Mouse (Mus musculus): ENCODE data around the gene Cdk14.
A peak's percentile ranks its signal among the peaks of the same experiment; 100 is the strongest.

Gene Cdk14

DNA sequence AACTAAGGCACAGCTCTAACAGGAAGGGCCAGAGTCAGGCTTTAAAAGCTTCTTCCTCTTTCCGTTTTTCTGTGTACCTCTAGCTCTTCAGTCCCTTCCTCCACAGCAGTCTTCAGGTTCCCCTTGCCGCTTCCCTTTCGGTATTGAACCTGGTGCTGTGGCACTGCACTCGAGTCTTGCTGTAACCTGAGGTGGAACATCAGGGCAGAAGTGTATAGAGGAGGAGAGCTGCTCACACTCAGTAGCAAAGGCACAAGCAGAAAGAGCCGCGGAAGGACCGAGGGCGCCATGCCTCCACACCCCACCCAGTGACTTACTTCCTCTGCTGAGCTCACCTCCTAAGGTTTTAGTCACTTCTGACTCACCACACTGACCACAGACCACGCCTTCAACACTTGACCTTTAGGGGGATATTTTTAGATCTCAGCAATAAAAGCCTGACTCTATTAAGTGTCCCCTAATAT lies at the start of gene Cdk14:
Gene Cdk14, minus strand, starts transcription at position 321 of the 464 bp plus-strand sequence.
- DNase-seq, result peak in 1 of 2 experiments; percentile 7

DNA sequence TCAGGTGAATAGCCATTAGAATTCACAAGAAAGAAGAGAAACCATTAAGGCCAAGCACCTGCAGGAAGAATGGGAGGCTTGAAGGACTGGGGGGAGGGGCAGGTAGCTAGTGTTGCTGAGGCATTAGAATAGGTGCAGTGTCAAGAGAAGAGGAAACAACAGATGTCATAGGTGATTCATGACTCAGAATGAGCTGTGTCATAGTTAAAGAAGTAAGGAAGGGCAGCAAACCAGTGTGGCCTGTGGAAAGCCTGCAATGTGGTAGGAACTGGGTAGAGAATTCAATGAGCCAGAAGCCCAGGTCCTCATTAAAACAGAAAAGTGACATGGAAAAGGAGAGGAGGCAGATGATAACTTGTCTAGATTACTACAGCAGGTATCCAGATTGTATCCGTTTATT lies 45.1 kb upstream of the Cdk14 start:
- DNase-seq, result no peak

DNA sequence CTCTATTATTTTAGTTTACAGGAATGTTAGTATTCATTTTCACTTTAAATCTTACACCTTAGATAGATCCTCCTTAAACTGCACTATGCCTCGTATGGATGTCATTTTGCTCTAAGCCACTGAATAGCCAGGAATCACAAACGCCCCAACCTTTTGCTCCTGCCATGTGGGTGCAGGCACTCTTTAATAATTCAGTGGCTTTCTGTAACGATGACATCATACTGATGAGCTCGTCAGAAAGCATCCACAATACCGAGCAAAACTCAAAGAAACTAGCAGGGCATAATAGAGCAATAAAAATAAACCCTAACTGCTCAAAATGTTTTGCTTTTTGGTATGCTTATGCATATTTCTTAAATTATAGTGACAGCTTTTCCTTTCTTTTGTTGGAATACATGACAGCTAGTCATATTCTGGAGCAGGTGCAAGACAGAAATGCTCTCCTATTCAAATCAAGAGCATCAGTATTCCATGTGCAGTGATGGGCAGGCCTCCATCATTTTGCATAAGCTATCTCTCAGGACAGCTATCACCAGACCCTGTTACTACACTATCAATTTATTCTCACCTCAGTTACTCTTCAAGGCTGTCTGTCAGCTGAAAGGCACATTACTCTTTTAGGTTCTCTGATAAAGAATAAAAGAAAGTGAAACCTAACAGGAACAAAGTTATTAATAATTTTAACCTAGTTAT lies 11.8 kb upstream of the Cdk14 start:
- DNase-seq, result no peak

DNA sequence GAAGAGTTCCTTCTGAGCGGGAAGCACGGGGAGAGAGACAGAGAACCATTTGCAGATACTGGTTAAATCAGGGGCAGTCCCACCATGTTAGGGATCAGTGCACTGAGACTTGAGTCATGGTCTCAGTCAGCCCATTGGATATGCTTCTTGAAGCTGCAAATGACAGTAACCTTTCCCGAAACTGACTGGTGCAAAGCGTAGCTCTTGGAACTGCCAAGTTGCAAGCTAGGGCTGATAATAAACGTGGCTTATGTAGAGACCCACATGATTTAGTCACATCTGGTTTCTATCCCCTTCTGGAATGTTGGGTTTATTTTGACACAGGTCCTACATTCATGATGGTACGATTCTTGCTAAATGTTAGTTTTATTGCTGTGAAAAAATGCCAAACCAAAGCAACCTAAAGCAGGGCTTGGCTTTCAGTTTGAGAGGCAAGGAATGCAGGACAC lies 3.6 kb upstream of the Cdk14 start:
- DNase-seq, result no peak

DNA sequence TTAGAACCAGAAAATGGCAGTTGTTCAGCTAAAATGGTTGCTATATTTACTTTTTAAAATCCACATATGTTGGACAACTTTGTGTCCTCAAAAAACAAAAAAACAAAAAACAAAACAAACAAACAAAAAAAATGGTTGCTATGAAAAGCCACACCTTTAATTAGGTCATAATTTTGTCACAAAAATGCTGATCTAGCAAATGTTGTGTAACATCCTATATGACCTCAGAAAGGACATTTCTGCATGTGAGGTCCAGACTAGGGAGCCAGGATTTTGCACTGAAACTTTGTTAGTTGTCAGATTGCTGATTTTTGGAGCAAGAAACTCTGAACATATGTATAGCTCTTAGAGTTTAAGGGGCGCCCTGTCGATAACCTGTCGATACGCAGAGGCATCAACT lies 3.0 kb upstream of the Cdk14 start:
- DNase-seq, result no peak

DNA sequence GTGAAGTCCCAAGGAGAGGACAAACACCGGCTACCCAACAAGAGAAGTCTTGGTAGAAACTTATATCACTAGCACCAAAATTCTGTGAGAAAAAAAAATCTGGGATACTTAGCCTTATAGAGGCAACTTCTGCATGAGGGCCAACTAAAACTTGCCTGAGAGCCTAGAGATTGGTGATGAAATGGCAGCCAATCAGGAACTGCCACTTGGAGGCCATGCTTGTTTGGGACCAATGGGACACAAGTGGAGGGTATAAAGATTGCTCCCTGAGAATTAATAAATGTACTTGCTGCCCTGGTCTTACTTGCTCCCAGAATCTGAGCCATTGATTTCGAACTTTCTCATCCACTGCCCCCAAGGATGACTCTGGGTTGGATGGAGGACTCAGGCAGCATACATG lies 1.3 kb upstream of the Cdk14 start:
- no peak for DNase-seq

DNA sequence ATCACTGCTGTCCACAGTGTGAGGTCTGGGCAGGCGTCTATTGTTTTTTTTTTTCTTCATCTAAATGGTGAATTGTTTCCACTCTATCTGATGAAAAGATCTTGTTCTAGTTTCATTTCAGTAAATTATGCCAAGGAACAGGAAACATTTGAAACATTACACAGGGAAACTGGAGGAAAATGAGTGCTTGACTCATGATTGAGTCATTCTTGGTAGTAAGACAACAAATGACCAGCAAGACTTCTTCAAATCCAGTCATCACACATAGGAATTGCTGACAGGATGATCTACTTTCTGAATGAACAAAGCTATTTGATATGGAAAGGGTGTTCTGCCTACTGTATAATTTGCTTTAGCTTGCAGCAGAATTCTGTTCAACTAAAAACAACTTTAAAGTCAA lies 859 bp downstream of the Cdk14 start:
- DNase-seq, result no peak

DNA sequence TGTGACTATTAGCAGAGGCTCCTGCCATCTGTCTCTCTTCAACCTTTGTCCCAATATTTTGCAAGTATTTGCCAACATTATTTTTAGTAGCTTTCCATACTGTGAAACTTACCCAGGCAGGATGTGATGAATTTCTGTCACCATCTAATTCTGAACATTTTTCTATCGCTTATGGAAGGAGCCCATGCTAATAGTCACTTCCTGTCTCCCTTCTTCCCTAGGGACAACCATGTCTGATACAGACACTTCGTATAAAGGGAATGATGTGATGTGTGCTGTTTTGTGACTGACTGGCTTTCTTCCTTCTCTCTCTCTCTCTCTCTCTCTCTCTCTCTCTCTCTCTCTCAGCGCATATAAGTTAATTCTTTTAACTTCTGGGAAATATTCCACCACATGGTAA lies 5.3 kb downstream of the Cdk14 start:
- no peak for DNase-seq

DNA sequence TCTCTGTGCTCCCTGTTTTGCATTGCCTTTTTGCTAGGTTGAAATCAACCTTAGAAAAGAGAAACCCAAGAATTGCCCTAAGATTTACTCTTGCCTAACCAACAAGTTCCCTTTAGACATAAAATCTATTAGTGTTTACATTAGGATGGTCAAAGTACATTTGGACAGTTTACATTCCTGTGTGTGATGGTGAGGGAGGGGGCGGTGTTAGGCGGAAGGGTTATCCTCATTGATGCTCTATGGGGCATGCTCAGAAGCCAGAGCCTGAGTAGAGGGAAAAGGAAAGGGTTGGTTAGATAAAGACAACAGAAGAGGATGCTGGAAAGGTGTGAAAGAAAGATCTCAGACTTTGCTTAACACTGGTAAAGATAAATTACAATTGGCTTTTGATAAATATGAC lies 8.2 kb downstream of the Cdk14 start:
- no peak for DNase-seq

DNA sequence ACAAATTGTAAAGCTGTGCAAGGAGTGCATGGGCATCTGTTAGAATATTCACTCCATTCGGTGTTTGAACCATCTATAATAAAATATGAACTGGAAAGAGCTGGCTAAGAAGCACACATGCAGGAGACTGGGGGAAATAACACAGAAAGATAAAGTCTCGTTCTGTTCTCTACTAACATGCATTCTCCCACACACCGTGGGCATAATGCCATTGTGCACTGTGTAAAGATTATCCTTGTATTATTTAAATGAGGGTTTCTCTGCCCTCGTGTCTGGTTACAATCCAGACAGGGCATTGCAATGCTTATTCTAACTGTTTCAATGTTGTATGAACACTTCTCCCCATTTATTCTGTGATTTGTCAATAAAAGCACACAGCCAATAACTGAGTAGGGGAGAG lies 18.1 kb downstream of the Cdk14 start:
- no peak for DNase-seq

DNA sequence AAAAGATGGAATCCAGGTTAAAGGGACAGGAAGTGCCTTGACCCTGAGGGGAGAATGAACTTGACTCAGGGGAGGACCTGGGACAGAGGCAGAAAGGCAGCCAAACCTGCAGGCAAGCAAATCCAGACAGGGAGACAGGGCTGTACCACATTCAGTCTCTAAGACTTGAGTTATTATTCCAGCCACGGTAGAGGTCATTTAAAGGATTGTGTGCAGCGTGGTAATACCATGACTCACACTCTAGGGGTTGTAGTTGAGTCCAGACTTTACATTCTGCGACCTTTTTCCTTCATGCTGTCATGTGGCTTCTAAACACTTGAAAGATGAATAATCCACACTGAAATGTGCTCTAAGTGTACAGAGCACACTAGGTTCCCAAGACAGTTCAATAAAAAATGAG lies 27.3 kb downstream of the Cdk14 start:
- DNase-seq, result no peak

DNA sequence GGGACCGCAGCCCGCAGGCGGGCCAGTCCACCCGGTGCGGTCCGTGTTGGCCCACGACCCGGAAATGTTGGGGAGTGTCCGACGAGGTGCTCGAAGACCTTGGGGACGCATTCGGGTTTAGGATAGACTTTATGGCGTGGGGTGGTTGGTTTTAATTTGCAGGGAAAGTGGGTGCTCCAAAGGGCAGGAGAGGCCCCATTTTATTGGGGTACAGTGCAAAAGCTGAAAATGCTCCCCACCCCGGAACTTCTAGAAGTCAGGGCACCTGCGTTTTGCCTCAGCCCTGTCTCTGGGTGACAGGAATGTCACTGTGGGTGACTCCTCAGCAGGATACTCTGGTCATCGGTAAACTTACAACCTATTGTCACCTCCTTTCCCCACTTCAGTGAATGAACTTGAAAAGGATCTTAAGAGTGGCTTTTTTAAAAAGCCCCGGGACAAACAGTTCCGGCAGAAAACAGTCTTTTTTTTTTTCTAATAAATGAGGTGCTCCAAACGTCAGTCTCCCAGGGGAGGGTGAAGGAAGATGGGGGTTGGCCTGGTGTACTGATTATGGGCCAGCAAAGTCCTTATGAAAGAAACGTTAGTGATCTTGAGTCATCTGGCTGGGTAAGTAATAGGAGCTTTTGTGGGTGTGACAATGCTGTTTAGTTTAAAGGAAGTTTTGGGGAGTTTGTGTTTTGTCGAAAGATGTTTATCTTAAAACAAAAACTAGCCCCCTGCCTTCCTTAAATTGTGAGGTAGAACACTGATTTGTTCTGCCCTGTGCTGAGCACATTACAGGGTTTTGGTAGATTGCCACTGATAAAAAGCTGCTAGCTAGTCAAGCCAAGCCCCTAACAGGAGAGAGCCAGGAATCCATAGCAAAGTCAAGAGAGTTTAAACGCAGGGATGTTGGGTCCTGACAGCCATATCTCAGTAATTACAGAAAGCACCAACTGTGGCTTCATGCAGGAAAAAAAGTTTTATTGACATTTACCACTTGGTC lies 39.1 kb downstream of the Cdk14 start:
- DNase-seq, result peak; percentile 2 to 3

DNA sequence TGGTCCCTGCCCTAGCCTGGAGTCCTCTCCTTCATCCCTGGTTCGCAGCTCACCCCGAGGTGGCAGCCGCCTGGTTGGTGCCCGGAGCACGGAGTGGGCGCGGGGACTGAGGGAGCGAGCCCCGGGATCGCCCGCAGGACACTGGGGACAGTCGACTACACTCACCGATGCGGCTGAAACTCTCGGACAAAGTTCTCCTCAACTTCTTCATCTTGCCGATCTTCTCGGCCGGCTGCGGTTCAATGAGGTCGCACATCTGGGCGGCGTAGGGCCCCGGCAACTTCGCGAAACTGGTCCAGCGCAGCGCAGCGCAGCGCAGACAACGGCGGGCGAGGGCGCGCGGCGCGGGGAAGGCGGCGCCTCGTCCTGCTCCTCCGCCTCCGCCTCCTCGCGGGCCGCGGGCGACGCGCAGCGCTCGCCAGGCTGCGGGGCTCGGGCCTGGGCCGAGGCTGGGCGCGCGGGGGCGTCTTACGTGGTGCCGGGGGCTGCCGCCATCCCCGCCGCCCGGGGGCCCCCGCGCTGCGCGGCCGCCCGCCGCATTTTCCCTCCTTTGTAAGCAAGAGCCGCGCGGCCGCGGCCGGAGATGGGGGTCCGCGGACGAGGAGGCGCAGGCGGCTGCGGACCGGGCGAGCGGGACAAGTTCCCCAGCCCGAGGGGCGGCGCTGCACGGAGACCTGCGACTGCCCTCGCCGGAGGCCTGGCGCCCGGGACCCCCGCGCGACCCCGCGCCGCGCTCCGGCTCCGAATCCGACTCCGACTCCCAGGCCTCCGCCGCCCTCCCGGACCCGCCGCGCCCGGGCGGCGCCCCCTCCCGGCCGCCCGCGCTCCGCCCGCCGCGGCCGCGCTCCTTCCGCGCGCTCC lies 40.0 kb downstream of the Cdk14 start:
- no peak for DNase-seq

DNA sequence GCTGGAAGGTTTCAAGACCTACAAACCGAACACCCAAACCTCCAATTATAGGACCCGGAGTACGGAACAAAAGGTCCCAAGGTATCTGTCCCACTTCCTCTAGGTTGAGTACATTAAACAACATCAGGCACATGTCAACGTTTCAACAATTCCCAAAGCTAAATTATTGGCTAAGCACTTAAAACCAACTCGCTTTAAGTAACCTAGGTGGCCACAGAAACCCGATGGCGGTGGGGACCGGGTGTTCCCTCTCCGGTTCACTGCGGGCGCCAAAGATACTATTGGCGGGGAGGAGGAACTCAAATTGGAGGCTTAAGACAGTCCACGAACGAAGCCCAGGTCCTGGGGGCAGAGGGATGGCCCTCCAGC lies 40.6 kb downstream of the Cdk14 start:
- DNase-seq, result no peak

DNA sequence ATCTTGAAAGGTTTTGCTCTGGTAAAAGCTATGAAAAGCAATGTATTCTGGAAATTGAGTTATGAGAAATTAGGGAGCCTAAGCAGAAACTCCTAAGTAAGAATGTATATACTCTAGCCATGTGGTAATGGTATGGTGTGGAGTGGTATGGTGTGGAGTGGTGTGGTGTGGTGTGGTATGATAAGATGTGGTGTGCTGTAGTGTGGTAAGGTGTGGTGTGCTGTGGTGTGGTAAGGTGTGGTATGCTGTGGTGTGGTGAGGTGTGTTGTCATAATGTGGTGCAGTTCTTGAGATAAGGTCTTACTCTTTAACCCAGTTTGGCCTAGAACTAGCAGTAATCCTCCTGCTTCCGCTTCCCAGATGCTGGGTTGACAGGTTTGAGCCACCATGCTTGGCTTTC lies 45.7 kb downstream of the Cdk14 start:
- DNase-seq, result no peak

DNA sequence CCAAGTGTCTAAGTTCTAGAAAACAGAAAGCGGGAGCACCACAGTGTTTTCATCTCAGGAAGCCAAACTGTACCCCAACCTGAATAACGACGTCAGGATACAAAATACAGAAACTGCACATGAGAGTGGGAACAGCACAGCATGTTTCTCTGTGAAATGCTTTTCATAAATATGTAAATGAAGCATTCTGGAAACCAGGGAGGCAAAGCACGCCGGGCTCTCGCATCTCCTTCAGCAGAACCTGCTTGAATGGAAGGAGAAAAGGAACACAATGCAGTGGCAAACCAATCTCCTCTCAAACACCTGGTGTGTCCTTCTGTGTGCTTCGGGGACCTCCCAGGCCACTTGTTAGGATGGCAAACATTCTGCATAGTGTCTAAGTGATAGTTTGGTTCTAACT lies 46.6 kb downstream of the Cdk14 start:
- no peak for DNase-seq

DNA sequence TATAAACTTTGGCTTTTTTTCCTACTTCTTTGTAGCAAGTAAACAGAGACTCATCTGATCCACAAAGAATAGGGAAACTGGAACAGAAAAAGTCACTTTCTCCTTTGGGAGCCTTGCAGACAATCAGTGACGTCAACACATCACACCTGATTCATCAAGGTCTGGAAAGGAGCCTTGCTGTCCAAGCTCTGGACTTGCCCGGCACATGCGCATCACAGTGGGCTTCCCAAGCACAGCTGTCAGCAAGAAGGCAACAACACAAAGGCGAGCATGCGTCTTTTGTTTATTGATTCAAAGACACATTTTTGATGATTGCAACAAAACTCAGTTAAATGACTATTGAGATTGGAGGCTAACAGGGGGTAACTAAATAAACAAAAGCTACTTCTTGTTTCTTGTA lies 47.2 kb downstream of the Cdk14 start:
- DNase-seq, result no peak

DNA sequence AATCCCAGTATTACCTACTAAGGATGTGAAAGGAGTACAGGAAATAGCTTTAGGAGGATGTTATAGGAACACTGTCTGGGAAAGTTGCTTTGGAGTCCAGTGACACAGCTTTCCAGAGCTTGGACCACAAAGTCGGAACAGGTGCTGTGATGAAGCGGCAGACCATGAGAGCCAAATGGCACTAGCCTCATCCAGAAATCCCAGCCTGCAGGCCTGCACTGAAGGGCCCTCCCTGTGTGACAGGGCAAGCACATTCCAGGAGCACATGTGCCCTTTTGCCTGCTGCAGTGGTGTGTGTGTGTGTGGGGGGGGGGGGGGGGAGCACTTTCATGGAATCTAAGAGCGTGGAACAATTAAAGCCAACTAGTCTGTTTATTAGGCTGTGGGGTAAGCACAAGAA lies 47.8 kb downstream of the Cdk14 start:
- no peak for DNase-seq

DNA sequence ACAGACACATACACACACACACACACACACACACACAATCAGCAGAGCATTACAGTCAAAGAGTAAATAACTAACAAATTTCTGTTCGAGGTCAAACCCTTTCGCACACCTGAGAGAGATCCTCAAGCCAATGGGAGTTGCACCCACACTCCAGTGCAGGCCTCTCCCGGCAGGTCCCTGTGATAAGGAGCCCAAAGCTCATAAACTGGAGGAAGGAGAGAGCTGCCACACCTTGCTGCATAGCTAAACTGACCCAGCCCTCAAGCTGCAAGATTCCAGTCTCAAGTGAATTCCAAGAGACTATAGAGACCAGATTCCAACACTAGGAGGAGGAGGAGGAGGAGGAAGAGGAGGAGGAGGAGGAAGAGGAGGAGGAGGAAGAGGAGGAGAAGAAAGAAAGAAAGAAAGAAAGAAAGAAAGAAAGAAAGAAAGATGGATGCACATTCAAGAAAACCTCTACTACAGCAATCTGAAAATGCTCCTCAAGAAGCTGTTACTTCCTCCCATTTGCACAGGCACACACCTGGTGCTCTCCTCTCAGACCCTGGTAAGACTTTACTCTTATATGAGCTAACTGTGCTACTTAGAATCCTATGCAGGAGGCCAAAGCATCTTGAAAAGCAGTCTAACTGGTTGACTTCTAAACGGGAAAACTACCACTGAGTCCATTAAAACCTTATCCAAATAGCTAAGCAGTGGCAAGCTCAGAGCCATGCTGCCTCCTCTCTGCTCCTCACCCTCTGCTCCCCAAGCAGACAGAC lies 49.6 kb downstream of the Cdk14 start:
- no peak for DNase-seq

DNA sequence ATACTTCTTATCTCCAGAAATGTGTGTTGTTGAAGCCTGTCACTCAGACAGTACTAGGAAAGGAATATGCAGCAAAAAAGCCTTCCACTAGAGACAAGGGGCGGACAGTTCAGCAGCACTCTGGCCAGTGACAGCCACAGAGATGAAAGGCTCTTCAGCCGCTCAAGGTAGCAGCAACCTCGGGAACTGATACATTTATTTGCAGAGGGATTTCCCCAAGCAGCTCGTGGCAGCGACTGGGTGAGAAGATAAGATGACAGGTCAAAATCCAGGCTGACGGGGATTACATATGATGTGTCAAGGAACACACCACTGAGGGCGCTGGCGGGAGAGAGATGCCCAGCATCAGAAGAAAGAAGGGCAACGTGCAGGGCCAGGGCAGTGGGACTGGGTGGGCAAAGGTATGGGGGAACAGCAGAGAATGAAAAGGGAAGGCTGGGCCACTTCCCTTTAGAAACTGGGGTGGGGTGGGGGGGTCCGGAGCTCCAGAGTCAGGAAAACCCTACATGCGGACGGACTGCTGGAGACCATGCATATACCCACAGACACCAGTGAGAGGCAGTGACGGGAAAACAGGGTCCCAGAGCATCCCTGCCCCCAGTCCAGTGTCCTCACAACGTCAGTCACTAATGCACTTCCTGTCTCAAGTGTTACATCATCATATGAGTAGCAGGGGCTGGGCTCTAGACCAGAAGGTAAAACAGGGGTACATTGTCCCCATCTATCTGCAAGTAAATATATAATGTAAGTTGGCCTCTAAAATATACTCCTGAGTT lies 51.5 kb downstream of the Cdk14 start:
- DNase-seq, result no peak

DNA sequence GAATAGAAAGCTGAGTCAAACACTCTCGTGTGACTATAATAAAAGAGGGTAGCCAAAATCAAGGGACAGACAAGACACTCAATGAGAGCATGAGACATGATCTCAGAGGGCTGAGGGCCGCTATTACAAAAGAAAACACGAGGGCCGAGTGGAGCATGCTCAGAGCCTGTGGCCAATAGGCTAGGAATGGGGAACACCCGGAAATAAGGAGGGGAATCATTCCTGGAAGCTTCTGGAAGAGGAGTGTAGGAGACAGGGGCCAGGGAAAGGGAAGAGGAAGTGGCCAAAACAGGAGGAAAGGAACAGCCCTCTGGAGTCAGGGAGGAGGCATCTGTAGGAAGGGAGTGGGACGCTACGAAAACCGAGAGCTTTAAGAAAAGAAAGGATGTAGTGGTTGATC lies 52.6 kb downstream of the Cdk14 start:
- no peak for DNase-seq

All from thymus, adult 18-20 months (tissue).